Mouse (Mus musculus) bone marrow macrophage, adult 2 months (primary cell): ENCODE measurements around the gene Gm21974.

Experiments used
- CTCF ChIP-seq: IDR thresholded peaks from 2 replicates; pipeline ENCODE4 v1.5.1; 2012; ENCODE audit warnings: low read depth, mild to moderate bottlenecking, low read length, moderate library complexity
- POLR2A ChIP-seq: IDR thresholded peaks from 2 replicates; pipeline ENCODE4 v1.6.1; 2012; ENCODE audit warnings: mild to moderate bottlenecking, low read depth, low read length, borderline replicate concordance

DNA sequence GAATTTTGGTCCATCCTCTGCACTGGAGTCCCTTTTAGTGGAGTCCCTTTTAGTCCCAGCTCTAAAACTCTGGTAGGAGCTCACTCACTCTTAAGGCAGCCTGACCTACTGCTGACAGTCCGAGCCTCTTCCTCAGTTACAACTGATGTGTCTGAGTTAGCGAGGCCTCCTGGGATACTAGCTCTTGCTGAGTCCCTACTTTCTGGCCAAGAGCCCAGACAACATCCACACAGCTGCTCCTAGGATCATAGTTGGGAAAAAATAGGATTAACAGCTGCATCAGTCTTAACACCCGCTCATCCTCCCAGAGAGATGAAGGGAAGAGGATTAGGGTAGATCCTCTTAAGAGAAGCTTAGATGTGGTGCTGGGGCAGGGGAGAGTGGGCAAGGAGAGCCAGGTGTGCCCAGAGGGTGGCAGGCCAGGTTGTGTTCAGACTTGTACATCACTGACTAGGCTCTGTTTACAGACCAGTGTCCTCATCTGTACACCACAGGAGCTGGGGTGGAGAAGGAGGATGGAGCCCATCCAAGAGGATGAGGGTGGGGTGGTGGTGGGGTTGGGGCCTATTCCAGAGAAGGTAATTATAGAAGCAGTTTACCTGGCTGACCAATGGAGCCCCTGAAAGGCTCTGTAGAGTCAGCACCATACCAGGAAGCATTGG, 26.0 kb downstream of the Gm21974 start:
- TF ChIP-seq CTCF = no peak
- no peak for TF ChIP-seq POLR2A
